Mouse (Mus musculus): ENCODE measurements around the gene Fcgbp. TPM values are rescaled to one million over a fixed set of nuclear protein-coding genes. Genes with fewer than 3 reads are reported as not detected.

The Fcgbp gene
- polyA plus RNA-seq, 1 experiment = not detected

DNA sequence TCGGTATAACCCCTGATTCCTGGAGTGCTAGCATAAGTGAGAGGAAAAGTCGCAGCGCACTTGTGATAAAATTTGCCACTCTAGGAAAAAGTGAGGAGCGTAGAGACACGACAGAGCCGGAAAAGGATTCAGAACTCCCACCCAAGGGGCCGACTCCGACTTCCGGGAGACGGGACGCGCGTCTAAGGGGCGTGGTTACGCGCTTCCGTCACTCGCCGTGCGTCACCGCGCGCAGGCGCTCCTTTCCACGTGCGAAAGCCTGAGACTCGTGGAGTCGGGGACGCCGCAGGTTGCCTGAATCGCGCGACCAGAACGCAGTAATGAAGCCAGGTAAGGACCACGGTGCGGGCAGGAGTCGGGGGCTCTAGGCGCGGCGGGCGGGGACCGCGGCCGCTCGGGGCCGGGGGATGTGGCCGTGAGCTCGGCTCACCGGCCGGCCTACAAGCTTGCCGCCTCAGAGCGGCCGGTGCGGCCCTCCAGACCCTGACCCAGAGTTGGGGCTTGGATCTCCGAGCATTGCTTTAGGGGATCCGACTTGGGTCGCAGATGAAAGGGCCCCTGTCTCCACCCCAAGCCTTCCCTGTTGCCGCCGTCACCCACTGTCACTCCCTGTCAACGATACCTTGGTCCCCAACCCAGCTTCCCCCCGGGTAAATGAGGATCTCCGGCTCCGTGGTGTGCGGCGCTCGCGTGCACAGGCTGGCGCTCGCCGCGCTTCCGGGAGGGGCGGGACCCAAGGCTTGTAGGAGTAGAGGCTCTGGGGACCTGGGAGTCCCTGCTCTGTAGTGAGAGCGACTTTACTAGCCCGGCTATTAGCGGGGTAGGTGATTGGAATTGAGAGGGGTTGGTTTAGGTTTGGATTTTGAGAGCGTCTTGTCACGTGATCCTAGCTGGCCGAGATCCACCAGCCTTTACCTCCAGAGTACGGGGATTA lies 98.7 kb downstream of the Fcgbp start, which contains the start of gene Fbl:
TSS of gene Fbl (plus strand) at position 222 of the 934 bp plus-strand sequence.
- peak within 1 kb of the TSS; percentile 81 for H3K4me3 ChIP-seq
- H3ac ChIP-seq (ENCODE audit: control insufficient read depth, insufficient read length) = peak within 1 kb of the TSS; percentile 86
- H3K27me3 ChIP-seq (ENCODE audit: control insufficient read depth, insufficient read depth, insufficient read length) = no peaks in the 10 kb centered on the region
- peaks cover 47% of the 10 kb centered on the region for H3K79me2 ChIP-seq (ENCODE audit: control insufficient read depth, insufficient read depth)
- peak within 1 kb of the TSS; percentile 98 for H3K4me2 ChIP-seq (ENCODE audit: low read depth)
- no peaks in the 10 kb centered on the region for H3K36me3 ChIP-seq (ENCODE audit: control insufficient read depth, insufficient read depth)
- peak; percentile 85 for TF ChIP-seq POLR2AphosphoS2 (IDR thresholded peaks at IDR 0.05; ENCODE audit: insufficient read length, low read depth)
- no peak for TF ChIP-seq TCF12 (IDR thresholded peaks at IDR 0.05; ENCODE audit: insufficient read depth, poor library complexity, severe bottlenecking)
- TF ChIP-seq POLR2A (IDR thresholded peaks at IDR 0.05; ENCODE audit: insufficient read length, low read depth) = peak; percentile 93
- TF ChIP-seq MYOG (IDR thresholded peaks at IDR 0.05; ENCODE audit: control insufficient read depth in 1 of 3, insufficient read depth in 1 of 3, insufficient read length in 2 of 3, low read depth in 2 of 3) = no peak
- TF ChIP-seq REST (IDR thresholded peaks at IDR 0.05; ENCODE audit: insufficient read depth, insufficient read length) = no peak
- peak; percentile 44 for TF ChIP-seq E2F4 (IDR thresholded peaks at IDR 0.05; ENCODE audit: insufficient read depth)
- peak; percentile 23 for TF ChIP-seq USF1 (IDR thresholded peaks at IDR 0.05; ENCODE audit: low read depth)
- TF ChIP-seq CEBPB (IDR thresholded peaks at IDR 0.05; ENCODE audit: insufficient read depth, poor library complexity, severe bottlenecking) = no peak
- peak; percentile 19 for TF ChIP-seq SRF (IDR thresholded peaks at IDR 0.05; ENCODE audit: control insufficient read depth, insufficient read length, low read depth)
- peak; percentile 46 for TF ChIP-seq MAX (IDR thresholded peaks at IDR 0.05; ENCODE audit: low read depth)
- no peak for TF ChIP-seq MYOD1 (IDR thresholded peaks at IDR 0.05; ENCODE audit: control insufficient read depth in 1 of 3, insufficient read length in 2 of 3, low read depth in 2 of 3)
- TF ChIP-seq TCF3 (IDR thresholded peaks at IDR 0.05; ENCODE audit: insufficient read length, low read depth) = no peak

Other genes with a start within 250 kb of the Fcgbp start
- gene Zfp59, start 232.6 kb upstream of the Fcgbp start, polyA plus RNA-seq (2012; fragmentation: generic; extraction: Trizol) = 1.2 TPM
- 0.65 TPM for gene Zfp607a, start 213.7 kb upstream of the Fcgbp start, polyA plus RNA-seq (2012; fragmentation: generic; extraction: Trizol)
- 2.5 TPM for gene Zfp974, start 141.8 kb upstream of the Fcgbp start, polyA plus RNA-seq (2012; fragmentation: generic; extraction: Trizol)
- 1.2 TPM for gene Zfp780b, start 92.1 kb upstream of the Fcgbp start, polyA plus RNA-seq (2012; fragmentation: generic; extraction: Trizol)
- gene Zfp850, start 57.1 kb upstream of the Fcgbp start, polyA plus RNA-seq (2012; fragmentation: generic; extraction: Trizol) = 0.20 TPM
- gene Psmc4, start 21.1 kb upstream of the Fcgbp start, polyA plus RNA-seq (2012; fragmentation: generic; extraction: Trizol) = 268 TPM
- 0.11 TPM for gene 9530053A07Rik, start 58.2 kb downstream of the Fcgbp start, polyA plus RNA-seq (2012; fragmentation: generic; extraction: Trizol)
- gene Fbl, start 98.5 kb downstream of the Fcgbp start, polyA plus RNA-seq (2012; fragmentation: generic; extraction: Trizol) = 155 TPM
- gene Dyrk1b, start 108.2 kb downstream of the Fcgbp start, polyA plus RNA-seq (2012; fragmentation: generic; extraction: Trizol) = 25.1 TPM
- gene Eid2, start 196.6 kb downstream of the Fcgbp start, polyA plus RNA-seq (2012; fragmentation: generic; extraction: Trizol) = 6.5 TPM
- gene Eid2b, start 206.5 kb downstream of the Fcgbp start, polyA plus RNA-seq (2012; fragmentation: generic; extraction: Trizol) = 6.1 TPM
- gene Selenov, start 219.9 kb downstream of the Fcgbp start, polyA plus RNA-seq (2012; fragmentation: generic; extraction: Trizol) = not detected
- gene Dll3, start 231.0 kb downstream of the Fcgbp start, polyA plus RNA-seq (2012; fragmentation: generic; extraction: Trizol) = 0.02 TPM
- gene Timm50, start 240.8 kb downstream of the Fcgbp start, polyA plus RNA-seq (2012; fragmentation: generic; extraction: Trizol) = 83.6 TPM